Mouse (Mus musculus) heart, embryonic 11.5 days (tissue): ENCODE measurements around the gene Hypm. TPM values are rescaled to one million over a fixed set of nuclear protein-coding genes. Genes with fewer than 3 reads are reported as not detected.

Experiments
- ATAC-seq: fragments of 200-750 bp; cut with Nextera tagmentation; replicated peaks from 2 replicates; pipeline ENCODE4 v1.8.0; 2017; ENCODE audit warnings: moderate library complexity; ENCODE audit not compliant: insufficient number of reproducible peaks, low FRiP score, low TSS enrichment
- H3K27ac ChIP-seq: fragments of 300-500 bp; sonication (generic); 2 replicates; pipeline ENCODE4 v1.5.1; 2014; ENCODE audit warnings: mild to moderate bottlenecking, low read depth, low read length
- H3K27me3 ChIP-seq: fragments of 300-500 bp; sonication (generic); 2 replicates; pipeline ENCODE4 v1.6.1; 2014; ENCODE audit warnings: mild to moderate bottlenecking, low read length, mixed read lengths; ENCODE audit not compliant: control insufficient read depth, insufficient read depth
- H3K36me3 ChIP-seq: fragments of 300-500 bp; sonication (generic); 2 replicates; pipeline ENCODE4 v1.6.1; 2014; ENCODE audit warnings: mild to moderate bottlenecking, low read length, moderate library complexity, mixed read lengths; ENCODE audit not compliant: control insufficient read depth, insufficient read depth
- H3K4me1 ChIP-seq: fragments of 300-500 bp; sonication (generic); 2 replicates; pipeline ENCODE4 v1.6.1; 2014; ENCODE audit warnings: low read length; ENCODE audit not compliant: control insufficient read depth, insufficient read depth
- H3K4me2 ChIP-seq: fragments of 300-500 bp; sonication (generic); 2 replicates; pipeline ENCODE4 v1.6.1; 2014; ENCODE audit warnings: mild to moderate bottlenecking, moderate library complexity
- H3K4me3 ChIP-seq: fragments of 300-500 bp; sonication (generic); 2 replicates; pipeline ENCODE4 v1.5.1; 2014; ENCODE audit warnings: low read depth, low read length
- H3K9ac ChIP-seq: fragments of 300-500 bp; sonication (generic); 2 replicates; pipeline ENCODE4 v1.6.1; 2014; ENCODE audit warnings: mild to moderate bottlenecking, low read depth, low read length, moderate library complexity
- H3K9me3 ChIP-seq: fragments of 300-500 bp; sonication (generic); replicated peaks from 2 replicates; pipeline ENCODE4 v1.6.1; 2016; ENCODE audit warnings: low read length; ENCODE audit not compliant: control insufficient read depth
- WGBS: fragments of 180-500 bp; shearing (Covaris S2); extraction: QIAGEN DNeasy Blood & Tissue Kit; methylation state at CpG from one replicate; pipeline ENCODE4 v1.1.7; 2014; ENCODE audit not compliant: insufficient replicate concordance; 5-methylcytosine and 5-hydroxymethylcytosine counted together
- polyA plus RNA-seq: library from polyadenylated mRNA; unstranded; fragments of >200 nt; fragmentation: Nextera tagmentation; extraction: Ambion mirVana; gene quantifications from 2 replicates; pipeline ENCODE4 v1.2.1, GENCODE M21; 2014

The Hypm gene
- polyA plus RNA-seq = not detected in 2 replicates

DNA sequence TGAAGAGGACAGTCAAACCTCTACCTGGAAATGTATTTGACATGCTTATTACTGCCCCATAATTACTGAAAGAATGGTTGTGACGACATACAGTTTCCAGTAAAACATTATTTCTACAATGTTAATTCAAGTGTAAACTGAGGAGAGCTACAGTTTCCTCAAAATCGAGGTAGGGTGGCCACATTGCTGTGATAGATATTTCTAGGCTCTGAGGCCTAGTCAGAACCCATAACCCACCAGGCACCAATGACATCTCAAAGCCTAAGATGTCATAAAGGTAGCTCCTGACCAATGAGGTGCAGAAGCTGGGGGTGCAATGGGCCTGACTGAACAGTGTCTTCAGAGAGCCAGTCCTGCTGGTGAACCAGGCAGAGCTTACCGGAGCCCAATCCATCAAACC, at the start of gene Hypm:
TSS of gene Hypm (plus strand) at position 301 of the 400 bp plus-strand sequence.
- no peak within 1 kb of the TSS for H3K9ac ChIP-seq
- H3K27ac ChIP-seq = no peak within 1 kb of the TSS
- no peaks in the 10 kb centered on the region for H3K4me1 ChIP-seq
- no peak for ATAC-seq
- 66% methylated on average over 3 of the region's 3 CpGs for WGBS
- no peak within 1 kb of the TSS for H3K4me2 ChIP-seq
- H3K9me3 ChIP-seq = no peaks in the 10 kb centered on the region
- H3K36me3 ChIP-seq = no peaks in the 10 kb centered on the region
- no peak within 1 kb of the TSS for H3K4me3 ChIP-seq
- no peaks in the 10 kb centered on the region for H3K27me3 ChIP-seq

- Histone ChIP-seq H3K36me3 (no peaks in the 10 kb centered on the region), H3K9me3 (no peaks in the 10 kb centered on the region), H3K9ac (no peak overlapping the region), H3K27me3 (no peaks in the 10 kb centered on the region), H3K4me2 (no peak overlapping the region), H3K4me3 (no peak overlapping the region), H3K4me1 (no peaks in the 10 kb centered on the region), H3K27ac (no peak overlapping the region)
- ATAC-seq = no peak
- 83% methylated on average over 1 of the region's 1 CpGs for WGBS
These were observed 36.6 kb upstream of the Hypm start for GRCm38 (mm10) chrX:9810101-9810500.

DNA sequence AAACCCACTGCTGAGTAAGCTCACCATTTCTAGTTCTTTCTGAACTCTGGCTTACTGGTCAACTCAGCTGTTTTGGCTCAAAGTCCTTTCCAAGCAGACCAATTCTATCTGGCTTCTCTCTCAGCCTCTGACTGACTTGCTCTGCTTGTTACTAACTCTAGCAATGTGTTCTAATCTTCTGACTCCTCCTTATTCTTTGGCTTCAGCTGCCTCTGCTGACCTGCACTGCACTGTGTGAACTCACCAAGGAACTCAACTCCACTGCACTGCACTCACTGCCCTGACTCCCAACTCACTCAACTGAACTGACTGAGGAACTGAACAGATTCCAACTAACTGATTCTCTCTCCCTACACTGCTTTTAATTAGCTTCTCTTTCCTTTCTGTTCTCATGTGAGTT, 34.3 kb upstream of the Hypm start:
- H3K27ac ChIP-seq = no peak overlapping the region
- H3K4me1 ChIP-seq = no peaks in the 10 kb centered on the region
- no peak overlapping the region for H3K4me3 ChIP-seq
- no peaks in the 10 kb centered on the region for H3K27me3 ChIP-seq
- H3K36me3 ChIP-seq = no peaks in the 10 kb centered on the region
- no peaks in the 10 kb centered on the region for H3K9me3 ChIP-seq
- ATAC-seq = no peak
- no peak overlapping the region for H3K4me2 ChIP-seq
- no peak overlapping the region for H3K9ac ChIP-seq

- no peak for ATAC-seq
- WGBS = 70% methylated on average over 2 of the region's 2 CpGs
- Histone ChIP-seq H3K4me1 (no peaks in the 10 kb centered on the region), H3K9me3 (no peaks in the 10 kb centered on the region), H3K4me2 (no peak overlapping the region), H3K27me3 (no peaks in the 10 kb centered on the region), H3K4me3 (no peak overlapping the region), H3K27ac (no peak overlapping the region), H3K9ac (no peak overlapping the region), H3K36me3 (no peaks in the 10 kb centered on the region)
These were observed 11.9 kb upstream of the Hypm start for GRCm38 (mm10) chrX:9834779-9835178.

GRCm38 (mm10) chrX:9849403-9849802, 2.7 kb downstream of the Hypm start, which contains the start of gene H2al3:
Gene H2al3 (plus strand): TSS chrX:9849703.
- H3K27me3 ChIP-seq = no peaks in the 10 kb centered on the region
- WGBS = 61% methylated on average over 1 of the region's 1 CpGs
- no peak within 1 kb of the TSS for H3K4me2 ChIP-seq
- no peak within 1 kb of the TSS for H3K27ac ChIP-seq
- H3K9me3 ChIP-seq = no peaks in the 10 kb centered on the region
- no peaks in the 10 kb centered on the region for H3K36me3 ChIP-seq
- no peak within 1 kb of the TSS for H3K9ac ChIP-seq
- H3K4me1 ChIP-seq = no peaks in the 10 kb centered on the region
- no peak within 1 kb of the TSS for H3K4me3 ChIP-seq
- ATAC-seq = no peak

GRCm38 (mm10) chrX:9861859-9862258, 15.1 kb downstream of the Hypm start:
- 80% methylated on average over 2 of the region's 2 CpGs for WGBS
- no peak overlapping the region for H3K27ac ChIP-seq
- H3K4me3 ChIP-seq = no peak overlapping the region
- no peak overlapping the region for H3K4me2 ChIP-seq
- H3K27me3 ChIP-seq = no peaks in the 10 kb centered on the region
- no peaks in the 10 kb centered on the region for H3K9me3 ChIP-seq
- H3K36me3 ChIP-seq = no peaks in the 10 kb centered on the region
- no peaks in the 10 kb centered on the region for H3K4me1 ChIP-seq
- H3K9ac ChIP-seq = no peak overlapping the region
- no peak for ATAC-seq

GRCm38 (mm10) chrX:9875519-9875918, 28.8 kb downstream of the Hypm start:
- ATAC-seq = no peak
- Histone ChIP-seq H3K4me2 (no peak overlapping the region), H3K27ac (no peak overlapping the region), H3K4me3 (no peak overlapping the region), H3K27me3 (no peaks in the 10 kb centered on the region), H3K36me3 (no peaks in the 10 kb centered on the region), H3K4me1 (no peaks in the 10 kb centered on the region), H3K9ac (no peak overlapping the region), H3K9me3 (no peaks in the 10 kb centered on the region)
- 91% methylated on average over 2 of the region's 2 CpGs for WGBS

- H3K4me3 ChIP-seq = no peak within 1 kb of the TSS
- H3K36me3 ChIP-seq = no peaks in the 10 kb centered on the region
- 47% methylated on average over 2 of the region's 2 CpGs for WGBS
- H3K9me3 ChIP-seq = no peaks in the 10 kb centered on the region
- no peaks in the 10 kb centered on the region for H3K27me3 ChIP-seq
- no peak for ATAC-seq
- H3K27ac ChIP-seq = no peak within 1 kb of the TSS
- no peak within 1 kb of the TSS for H3K9ac ChIP-seq
- no peaks in the 10 kb centered on the region for H3K4me1 ChIP-seq
- H3K4me2 ChIP-seq = no peak within 1 kb of the TSS
These were observed 38.6 kb downstream of the Hypm start, which contains the start of gene Sytl5 for GRCm38 (mm10) chrX:9885322-9885721. Gene Sytl5 (plus strand): TSS chrX:9885622.
